Mouse (Mus musculus) CH12F3 (cell line): ENCODE results near the gene Unc93b1.

Experiments used
- in situ Hi-C: fragments of 300-500 bp; cut with MboI; formaldehyde crosslinking; loops from 2 replicates; pipeline ENCODE4 v1.14.3; 2020; ENCODE audit warnings: low sequenced_read_pairs

Unc93b1 gene

GRCm38 (mm10) chr19:3912337-3913204 is 22.4 kb upstream of the Unc93b1 start, which contains the start of gene Ndufs8:
TSS of gene Ndufs8 (minus strand) at chr19:3912774.
- in situ Hi-C loops: no loop called here

- in situ Hi-C loops: no loop called here
These were observed 21.3 kb upstream of the Unc93b1 start for GRCm38 (mm10) chr19:3913692-3914091.

GRCm38 (mm10) chr19:3914535-3914934 is 20.5 kb upstream of the Unc93b1 start:
- in situ Hi-C loops: no loop called here

- in situ Hi-C loops: no loop called here
These were observed 18.3 kb upstream of the Unc93b1 start for GRCm38 (mm10) chr19:3916727-3917126.

GRCm38 (mm10) chr19:3919928-3920327 is 15.1 kb upstream of the Unc93b1 start:
- in situ Hi-C loops: no loop called here

- in situ Hi-C loops: no loop called here
These were observed 12.2 kb upstream of the Unc93b1 start for GRCm38 (mm10) chr19:3922661-3923371.

GRCm38 (mm10) chr19:3923586-3923985 is 11.4 kb upstream of the Unc93b1 start:
- in situ Hi-C loops: no loop called here

GRCm38 (mm10) chr19:3924190-3924589 is 10.8 kb upstream of the Unc93b1 start:
- in situ Hi-C loops: no loop called here

GRCm38 (mm10) chr19:3924868-3925267 is 10.1 kb upstream of the Unc93b1 start:
- in situ Hi-C loops: no loop called here

- in situ Hi-C loops: no loop called here
These were observed 9.1 kb upstream of the Unc93b1 start for GRCm38 (mm10) chr19:3925859-3926258.

GRCm38 (mm10) chr19:3926279-3926678 is 8.7 kb upstream of the Unc93b1 start:
- in situ Hi-C loops: no loop called here

- in situ Hi-C loops: no loop called here
These were observed 8.3 kb upstream of the Unc93b1 start for GRCm38 (mm10) chr19:3926685-3927084.

GRCm38 (mm10) chr19:3927989-3928388 is 7.0 kb upstream of the Unc93b1 start:
- in situ Hi-C loops: no loop called here

- in situ Hi-C loops: no loop called here
These were observed 6.2 kb upstream of the Unc93b1 start for GRCm38 (mm10) chr19:3928779-3929178.

- in situ Hi-C loops: no loop called here
These were observed 5.6 kb upstream of the Unc93b1 start, which contains the start of gene Aldh3b1 for GRCm38 (mm10) chr19:3929211-3929941. TSS of gene Aldh3b1 (minus strand) at chr19:3929808.

GRCm38 (mm10) chr19:3930262-3931057 is 4.5 kb upstream of the Unc93b1 start:
- in situ Hi-C loops: no loop called here

GRCm38 (mm10) chr19:3931716-3932115 is 3.3 kb upstream of the Unc93b1 start:
- in situ Hi-C loops: no loop called here

GRCm38 (mm10) chr19:3935896-3936850 is 1.2 kb downstream of the Unc93b1 start:
- in situ Hi-C loops: no loop called here

GRCm38 (mm10) chr19:3942315-3942714 is 7.3 kb downstream of the Unc93b1 start:
- in situ Hi-C loops: no loop called here
